8 mouse cellular contexts compared by ENCODE assay signal in genomic region chr4:136180408-136181330, GRCm38 (mm10). TPM values are rescaled to one million over a fixed set of nuclear protein-coding genes. Genes with fewer than 3 reads are reported as not detected.
DNase-seq lines count a peak whose midpoint lies in the region; ATAC-seq and TF ChIP-seq lines count a peak whose summit lies in the region.

No protein-coding gene starts in this region.

- TF ChIP-seq POLR2A in ES-Bruce4 (IDR thresholded peaks at IDR 0.05; ENCODE audit: insufficient read depth, low read length) = no peak
- TF ChIP-seq POLR2A in lung, adult 2 months (IDR thresholded peaks at IDR 0.05; ENCODE audit: borderline replicate concordance, extremely low read depth, low read depth, low read length) = peak; percentile 11; the same call in 1 of the 2 replicates

- H3K4me1 ChIP-seq in ES-Bruce4 (ENCODE audit: control insufficient read depth, insufficient read depth, low read length) = peaks cover 12% of the 10 kb centered on the region
- H3K4me1 ChIP-seq in forebrain, embryonic 16.5 days (replicated peaks; ENCODE audit: control insufficient read depth, insufficient read depth, low read length) = peaks cover 23% of the 10 kb centered on the region
- H3K4me1 ChIP-seq in lung, adult 2 months (ENCODE audit: control insufficient read depth, insufficient read depth, low read length) = peaks cover 21% of the 10 kb centered on the region

- H3K9me3 ChIP-seq in ES-Bruce4 (replicated peaks; ENCODE audit: control insufficient read depth, insufficient read depth, low read length, poor library complexity, severe bottlenecking) = no peaks in the 10 kb centered on the region
- no peaks in the 10 kb centered on the region for H3K9me3 ChIP-seq in forebrain, embryonic 16.5 days (ENCODE audit: control insufficient read depth, low read length)

- peak; percentile 43 to 51 for DNase-seq in cerebellum, adult 18-20 months
- DNase-seq in heart, postnatal 25 days (ENCODE audit: low spot score) = peak; percentile 78
- peak; percentile 69 to 74 for DNase-seq in layer of hippocampus, adult 2 months (ENCODE audit: low spot score in 2 of 2)
- DNase-seq in lung, adult 2 months = peak; percentile 83
- peak; percentile 89 for DNase-seq in ovary, adult 18-20 months (ENCODE audit: low spot score)
- DNase-seq in thymus, adult 18-20 months = peak; percentile 80 to 91

- peak overlapping the region; percentile 70 for H3K4me3 ChIP-seq in ES-Bruce4 (ENCODE audit: low read depth, low read length)
- H3K4me3 ChIP-seq in forebrain, embryonic 16.5 days (replicated peaks; ENCODE audit: low read length) = peak overlapping the region; percentile 35
- H3K4me3 ChIP-seq in layer of hippocampus, adult 2 months = peak overlapping the region; percentile 56
- H3K4me3 ChIP-seq in lung, adult 2 months (replicated peaks; ENCODE audit: extremely low read depth, low read depth, low read length) = peak overlapping the region; percentile 44

- no peak for TF ChIP-seq EP300 in ES-Bruce4 (IDR thresholded peaks at IDR 0.05; ENCODE audit: insufficient read depth, low read depth, low read length)

- peak overlapping the region; percentile 41 for H3K9ac ChIP-seq in ES-Bruce4 (ENCODE audit: low read depth, poor library complexity, severe bottlenecking)
- peak overlapping the region; percentile 43 for H3K9ac ChIP-seq in forebrain, embryonic 16.5 days (replicated peaks; ENCODE audit: low read depth, low read length)

- peak; percentile 56 for ATAC-seq in forebrain, embryonic 16.5 days

- H3K4me2 ChIP-seq in forebrain, embryonic 16.5 days (ENCODE audit: low read length) = peak overlapping the region; percentile 56

- WGBS in forebrain, embryonic 16.5 days = 23% methylated on average over 23 of the region's 23 CpGs
- 30% methylated on average over 23 of the region's 23 CpGs for WGBS in lung, adult 2 months

- TF ChIP-seq CTCF in ES-Bruce4 (IDR thresholded peaks at IDR 0.05; ENCODE audit: low read depth, low read length) = no peak
- TF ChIP-seq CTCF in layer of hippocampus, adult 2 months (conservative IDR thresholded peaks at IDR 0.05) = no peak
- TF ChIP-seq CTCF in lung, adult 2 months (IDR thresholded peaks at IDR 0.05; ENCODE audit: insufficient read depth, low read length) = no peak

- no peaks in the 10 kb centered on the region for H3K36me3 ChIP-seq in ES-Bruce4 (ENCODE audit: control insufficient read depth, insufficient read depth, low read length, poor library complexity, severe bottlenecking)
- H3K36me3 ChIP-seq in forebrain, embryonic 16.5 days (ENCODE audit: control insufficient read depth, insufficient read depth) = no peaks in the 10 kb centered on the region

- H3K27me3 ChIP-seq in ES-Bruce4 (ENCODE audit: control insufficient read depth, insufficient read depth, low read length, poor library complexity, severe bottlenecking) = no peaks in the 10 kb centered on the region
- H3K27me3 ChIP-seq in forebrain, embryonic 16.5 days (replicated peaks; ENCODE audit: control insufficient read depth, insufficient read depth, low read length) = no peaks in the 10 kb centered on the region

- intact Hi-C loops in heart, postnatal 25 days (cut with DNase I) = no loop called here

- H3K27ac ChIP-seq in ES-Bruce4 (ENCODE audit: insufficient read depth, low read length) = peak overlapping the region; percentile 51; the same call in 1 of the 2 replicates
- H3K27ac ChIP-seq in forebrain, embryonic 16.5 days (ENCODE audit: low read length) = no peak overlapping the region
- H3K27ac ChIP-seq in layer of hippocampus, adult 2 months = peak overlapping the region; percentile 86

RNA-seq across cellular contexts. Expression of gene E2f2, which starts 8.5 kb away (rescaled TPM):
- polyA plus RNA-seq in ES-Bruce4 (2011; ENCODE audit: insufficient read depth, insufficient read length, low read depth, missing spikeins) = 3.1 and 6.3 TPM in 2 replicates
- 3.9 and 4.3 TPM in 2 replicates for polyA plus RNA-seq in forebrain, embryonic 16.5 days (2015; fragmentation: Nextera tagmentation; extraction: Ambion mirVana)
- 1 to 10 TPM; 1.9 to 4.3 TPM for total RNA-seq in heart, postnatal 25 days (2021)
- 1 to 10 TPM in 1 of 2 experiments, under 1 TPM in 1; 0.74 to 1.5 TPM for total RNA-seq in layer of hippocampus, adult 2 months (2021)
- 8.9 and 11.2 TPM in 2 replicates for polyA plus RNA-seq in lung, adult 2 months (2012; rRNA removed)

RNA-seq across cellular contexts. Expression of gene Asap3, which starts 25.5 kb away (rescaled TPM):
- polyA plus RNA-seq in ES-Bruce4 (2011; ENCODE audit: insufficient read depth, insufficient read length, low read depth, missing spikeins) = 7.2 and 9.3 TPM in 2 replicates
- 3.7 and 4.1 TPM in 2 replicates for polyA plus RNA-seq in forebrain, embryonic 16.5 days (2015; fragmentation: Nextera tagmentation; extraction: Ambion mirVana)
- 10 to 100 TPM in 1 of 2 experiments, 1 to 10 TPM in 1; 8.7 to 11.8 TPM for total RNA-seq in heart, postnatal 25 days (2021)
- total RNA-seq in layer of hippocampus, adult 2 months (2021) = 1 to 10 TPM; 2.5 to 3.1 TPM
- 8.7 and 9.3 TPM in 2 replicates for polyA plus RNA-seq in lung, adult 2 months (2012; rRNA removed)

RNA-seq across cellular contexts. Expression of gene Id3, which starts 37.4 kb away (rescaled TPM):
- 9.6 and 11.0 TPM in 2 replicates for polyA plus RNA-seq in ES-Bruce4 (2011; ENCODE audit: insufficient read depth, insufficient read length, low read depth, missing spikeins)
- polyA plus RNA-seq in forebrain, embryonic 16.5 days (2015; fragmentation: Nextera tagmentation; extraction: Ambion mirVana) = 85.1 and 102 TPM in 2 replicates
- total RNA-seq in heart, postnatal 25 days (2021) = 10 to 100 TPM; 46.9 to 70.1 TPM
- 10 to 100 TPM; 45.1 to 47.4 TPM for total RNA-seq in layer of hippocampus, adult 2 months (2021)
- polyA plus RNA-seq in lung, adult 2 months (2012; rRNA removed) = 390 and 505 TPM in 2 replicates
